Mouse (Mus musculus) cerebellum, adult 2 months (tissue): ENCODE data around the gene Ppp1r37.
A peak's percentile ranks its signal among the peaks of the same experiment; 100 is the strongest.

Experiments used
- CTCF ChIP-seq: fragments of 200-500 bp; IDR thresholded peaks from 2 replicates; pipeline ENCODE4 v1.5.1; 2011; ENCODE audit warnings: low read depth, mild to moderate bottlenecking, control low read depth, low read length, moderate library complexity, borderline replicate concordance; ENCODE audit not compliant: insufficient read depth
- POLR2A ChIP-seq: fragments of 200-500 bp; IDR thresholded peaks from 2 replicates; pipeline ENCODE4 v1.6.1; 2011; ENCODE audit warnings: low read length, control low read depth, borderline replicate concordance; ENCODE audit not compliant: insufficient read depth

DNA sequence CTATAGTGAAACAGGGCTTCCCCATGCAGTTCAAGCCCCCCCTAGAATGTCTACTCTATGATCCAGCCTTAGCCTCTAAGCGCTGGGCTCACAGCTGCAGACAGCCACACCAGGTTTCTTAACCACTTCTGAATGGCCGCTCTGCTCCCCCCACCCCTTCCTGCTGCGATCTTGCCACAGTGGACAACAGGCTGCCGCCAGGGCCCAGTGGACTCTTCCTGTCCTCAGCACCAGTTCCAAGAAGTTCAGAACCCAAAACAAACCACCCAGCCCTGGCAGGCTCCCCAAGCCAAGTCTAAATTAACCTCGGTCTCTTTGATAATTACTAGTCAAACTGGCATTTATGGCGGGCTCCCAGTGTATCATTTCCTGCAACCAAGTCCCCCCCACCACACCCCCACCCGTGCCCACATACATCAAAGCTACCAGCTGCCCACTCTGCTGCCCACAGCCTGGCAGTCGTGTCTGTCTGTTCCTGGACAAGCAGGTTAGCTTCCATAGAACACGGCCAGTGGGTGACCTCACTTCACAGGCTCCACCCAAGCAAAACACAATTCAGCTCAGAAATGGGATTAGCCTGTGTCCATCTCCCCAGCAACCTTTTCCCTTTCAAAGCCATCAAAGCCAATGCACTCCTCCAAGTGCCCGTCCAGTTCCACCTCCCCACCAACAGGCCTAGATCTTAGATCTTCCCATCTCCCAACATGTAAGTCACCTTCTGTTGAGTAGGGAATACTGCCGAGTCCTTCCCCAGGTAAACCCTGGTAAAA lies 2.2 kb downstream of the Ppp1r37 start:
- TF ChIP-seq CTCF (no peak), POLR2A (0 out of 2 replicates have a peak, but pooled peaks have one; percentile 14)
